Mouse (Mus musculus) embryonic facial prominence, embryonic 14.5 days (tissue): ENCODE measurements around the gene Npl. TPM values are rescaled to one million over a fixed set of nuclear protein-coding genes. Genes with fewer than 3 reads are reported as not detected.
A peak's percentile ranks its signal among the peaks of the same experiment; 100 is the strongest.
"Not testable (repeated sequence)": the region's sequence is repeated elsewhere in the genome, so short reads cannot be mapped to it uniquely, and the experiment has no call there.

Experiments used
- ATAC-seq: fragments of 200-750 bp; cut with Nextera tagmentation; 2 replicates; pipeline ENCODE4 v1.8.0; 2017; ENCODE audit warnings: low read depth, moderate number of reproducible peaks, moderate TSS enrichment
- DNase-seq: peaks from one replicate; pipeline ENCODE4 v3.0.0-alpha.2; 2015; ENCODE audit warnings: low spot score
- H3K27ac ChIP-seq: fragments of 300-500 bp; sonication (generic); replicated peaks from 2 replicates; pipeline ENCODE4 v1.5.1; 2014; ENCODE audit warnings: low read depth, mild to moderate bottlenecking, low read length, moderate library complexity
- H3K27me3 ChIP-seq: fragments of 300-500 bp; sonication (generic); replicated peaks from 2 replicates; pipeline ENCODE4 v1.6.1; 2014; ENCODE audit warnings: low read length; ENCODE audit not compliant: control insufficient read depth, insufficient read depth
- H3K36me3 ChIP-seq: fragments of 300-500 bp; sonication (generic); 2 replicates; pipeline ENCODE4 v1.6.1; 2014; ENCODE audit warnings: low read length, mixed read lengths; ENCODE audit not compliant: control insufficient read depth, insufficient read depth
- H3K4me1 ChIP-seq: fragments of 300-500 bp; sonication (generic); 2 replicates; pipeline ENCODE4 v1.6.1; 2014; ENCODE audit warnings: antibody characterized with exemption, low read length; ENCODE audit not compliant: control insufficient read depth, insufficient read depth
- H3K4me2 ChIP-seq: fragments of 300-500 bp; sonication (generic); 2 replicates; pipeline ENCODE4 v1.6.1; 2014; ENCODE audit warnings: low read depth, mild to moderate bottlenecking, low read length, moderate library complexity, mixed read lengths
- H3K4me3 ChIP-seq: fragments of 300-500 bp; sonication (generic); 2 replicates; pipeline ENCODE4 v1.5.1; 2014; ENCODE audit warnings: low read depth, mild to moderate bottlenecking, low read length
- H3K9ac ChIP-seq: fragments of 300-500 bp; sonication (generic); 2 replicates; pipeline ENCODE4 v1.6.1; 2014; ENCODE audit warnings: low read depth, mild to moderate bottlenecking, low read length, moderate library complexity, mixed read lengths
- H3K9me3 ChIP-seq: fragments of 300-500 bp; sonication (generic); 2 replicates; pipeline ENCODE4 v1.6.1; 2016; ENCODE audit warnings: low read length; ENCODE audit not compliant: control insufficient read depth
- WGBS: fragments of 180-500 bp; shearing (Covaris S2); extraction: QIAGEN DNeasy Blood & Tissue Kit; methylation state at CpG from one replicate; pipeline ENCODE4 v1.1.7; 2014; 5-methylcytosine and 5-hydroxymethylcytosine counted together
- polyA plus RNA-seq: library from polyadenylated mRNA; unstranded; fragments of >200 nt; fragmentation: Nextera tagmentation; extraction: Ambion mirVana; gene quantifications from 2 replicates; pipeline ENCODE4 v1.2.1, GENCODE M21; 2014

The Npl gene
- polyA plus RNA-seq, 1 experiment from 2014 or later = 14.9 TPM

GRCm38 (mm10) chr1:153489540-153489939 is 60.3 kb downstream of the Npl start:
- Histone ChIP-seq H3K36me3 (no peaks in the 10 kb centered on the region), H3K4me3 (no peak overlapping the region), H3K27me3 (no peaks in the 10 kb centered on the region), H3K4me2 (no peak overlapping the region), H3K27ac (no peak overlapping the region), H3K4me1 (peaks cover 17% of the 10 kb centered on the region), H3K9me3 (no peaks in the 10 kb centered on the region), H3K9ac (no peak overlapping the region)
- no peak for DNase-seq
- WGBS = 54% methylated on average over 2 of the region's 2 CpGs
- no peak for ATAC-seq

GRCm38 (mm10) chr1:153489132-153489531 is 60.7 kb downstream of the Npl start:
- 49% methylated on average over 7 of the region's 7 CpGs for WGBS
- peak; percentile 3 for DNase-seq

DNA sequence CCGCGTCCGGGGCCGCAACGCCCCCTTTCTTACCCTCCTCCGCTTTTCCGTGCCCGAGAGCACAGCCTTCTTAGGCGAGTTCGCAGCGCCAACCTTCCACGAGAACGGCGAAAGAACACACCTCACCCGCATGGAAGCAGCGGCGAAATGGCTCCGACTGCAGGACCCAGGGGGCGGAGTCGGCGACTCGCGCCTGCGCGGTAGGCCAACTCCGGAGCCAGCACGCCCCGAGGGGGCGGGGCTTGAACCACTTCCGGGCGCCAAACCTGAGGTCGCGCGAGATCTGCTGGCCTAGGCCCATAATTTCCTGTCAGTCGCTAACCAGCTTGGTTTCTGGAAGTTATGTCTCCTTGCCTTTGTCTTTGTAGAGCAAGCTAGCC is 62.4 kb downstream of the Npl start, which contains the start of gene Dhx9:
Gene Dhx9 (minus strand): TSS at position 161 of the 380 bp plus-strand sequence.
- Histone ChIP-seq H3K36me3 (peaks cover 3% of the 10 kb centered on the region; the same call in 1 of the 2 replicates), H3K4me2 (peak within 1 kb of the TSS; percentile 89), H3K27ac (peak within 1 kb of the TSS; percentile 92), H3K27me3 (no peaks in the 10 kb centered on the region), H3K9me3 (no peaks in the 10 kb centered on the region), H3K4me1 (peaks cover 26% of the 10 kb centered on the region), H3K9ac (peak within 1 kb of the TSS; percentile 94), H3K4me3 (peak within 1 kb of the TSS; percentile 83)
- ATAC-seq = peak; percentile 90
- peak; percentile 97 for DNase-seq
- WGBS = 2% methylated on average over 10 of the region's 35 CpGs

More at GRCm38 (mm10) chr1:153489132-153489531, 60.7 kb downstream of the Npl start:
- no peaks in the 10 kb centered on the region for H3K36me3 ChIP-seq
- H3K4me1 ChIP-seq = peaks cover 21% of the 10 kb centered on the region
- no peak for ATAC-seq
- no peaks in the 10 kb centered on the region for H3K9me3 ChIP-seq
- H3K4me3 ChIP-seq = no peak overlapping the region
- H3K27ac ChIP-seq = no peak overlapping the region
- no peak overlapping the region for H3K9ac ChIP-seq
- no peak overlapping the region for H3K4me2 ChIP-seq
- H3K27me3 ChIP-seq = no peaks in the 10 kb centered on the region

- Histone ChIP-seq H3K36me3 (peaks cover 8% of the 10 kb centered on the region), H3K4me2 (peak overlapping the region; percentile 89), H3K27me3 (no peaks in the 10 kb centered on the region), H3K4me1 (peaks cover 26% of the 10 kb centered on the region), H3K9ac (peak overlapping the region; percentile 94), H3K27ac (peak overlapping the region; percentile 92), H3K9me3 (no peaks in the 10 kb centered on the region), H3K4me3 (peak overlapping the region; percentile 83)
- WGBS = 1% methylated on average over 40 of the region's 64 CpGs
- ATAC-seq = peak; percentile 81
- DNase-seq = peak; percentile 58
These were observed 62.9 kb downstream of the Npl start for GRCm38 (mm10) chr1:153486767-153487499.

GRCm38 (mm10) chr1:153486120-153486519 is 63.7 kb downstream of the Npl start:
- not testable (repeated sequence) for ATAC-seq, H3K27me3 ChIP-seq, H3K9me3 ChIP-seq, DNase-seq, H3K27ac ChIP-seq
- H3K4me2 ChIP-seq = peak overlapping the region; percentile 89
- 11% methylated on average over 6 of the region's 6 CpGs for WGBS
- H3K4me1 ChIP-seq = peaks cover 26% of the 10 kb centered on the region
- peaks cover 16% of the 10 kb centered on the region for H3K36me3 ChIP-seq
- peak overlapping the region; percentile 83 for H3K4me3 ChIP-seq
- peak overlapping the region; percentile 94 for H3K9ac ChIP-seq

GRCm38 (mm10) chr1:153485201-153485796 is 64.5 kb downstream of the Npl start:
- no peak for ATAC-seq
- Histone ChIP-seq H3K9ac (peak overlapping the region; percentile 35; the same call in 1 of the 2 replicates), H3K36me3 (peaks cover 24% of the 10 kb centered on the region), H3K4me3 (peak overlapping the region; percentile 83), H3K27ac (no peak overlapping the region), H3K9me3 (no peaks in the 10 kb centered on the region), H3K27me3 (no peaks in the 10 kb centered on the region), H3K4me1 (peaks cover 26% of the 10 kb centered on the region), H3K4me2 (peak overlapping the region; percentile 89)
- WGBS = 49% methylated on average over 2 of the region's 2 CpGs
- DNase-seq = peak; percentile 8

- Histone ChIP-seq H3K4me3 (no peak overlapping the region), H3K9me3 (no peaks in the 10 kb centered on the region), H3K27me3 (no peaks in the 10 kb centered on the region), H3K9ac (no peak overlapping the region), H3K4me1 (peaks cover 23% of the 10 kb centered on the region), H3K27ac (no peak overlapping the region), H3K4me2 (no peak overlapping the region), H3K36me3 (peaks cover 67% of the 10 kb centered on the region)
- 93% methylated on average over 1 of the region's 1 CpGs for WGBS
- no peak for DNase-seq
- no peak for ATAC-seq
These were observed 68.8 kb downstream of the Npl start for GRCm38 (mm10) chr1:153481025-153481412.

- Histone ChIP-seq H3K4me2 (no peak overlapping the region), H3K36me3 (peaks cover 72% of the 10 kb centered on the region), H3K27ac (no peak overlapping the region), H3K9ac (no peak overlapping the region), H3K27me3 (no peaks in the 10 kb centered on the region), H3K4me3 (no peak overlapping the region), H3K9me3 (no peaks in the 10 kb centered on the region), H3K4me1 (peaks cover 17% of the 10 kb centered on the region)
- ATAC-seq (no peak), DNase-seq (peak; percentile 50)
- 54% methylated on average over 1 of the region's 1 CpGs for WGBS
These were observed 69.3 kb downstream of the Npl start for GRCm38 (mm10) chr1:153480386-153481024.
